Mouse (Mus musculus): Measurements from ENCODE around the gene Gm16427.
"Not testable (repeated sequence)": the region's sequence is repeated elsewhere in the genome, so short reads cannot be mapped to it uniquely, and the experiment has no call there.

The Gm16427 gene

DNA sequence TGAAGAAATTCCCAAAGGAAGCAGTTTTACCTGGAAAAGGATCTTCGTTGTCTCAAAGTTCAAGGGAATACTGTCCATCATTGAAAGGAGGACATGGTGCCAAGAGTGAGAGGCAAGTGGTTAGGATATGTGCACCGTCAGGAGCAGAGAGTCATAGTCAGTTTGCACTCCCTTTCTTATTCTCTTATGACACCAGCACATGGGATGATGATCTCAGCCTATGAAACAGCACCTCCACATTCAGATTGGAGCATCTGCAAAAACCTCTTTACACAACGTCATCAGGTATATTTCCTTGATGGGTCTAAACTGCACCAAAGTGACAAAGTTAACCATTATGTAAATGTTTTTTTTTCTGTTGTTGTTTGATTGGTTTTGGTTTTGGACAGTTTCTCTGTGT, at the start of gene Gm16427:
Gm16427 (minus strand) TSS at position 101 of the 400 bp plus-strand sequence.
- not testable (repeated sequence) for DNase-seq
